Mouse (Mus musculus): ENCODE data around the gene Bcl9l. TPM values are rescaled to one million over a fixed set of nuclear protein-coding genes. Genes with fewer than 3 reads are reported as not detected.

The Bcl9l gene
- 13.3 and 14.9 TPM in 2 replicates for polyA plus RNA-seq (2015; fragmentation: Nextera tagmentation; extraction: Ambion mirVana)

GRCm38 (mm10) chr9:44482552-44482951, at the start of gene Bcl9l:
Gene Bcl9l, plus strand, starts transcription at chr9:44482825.

GRCm38 (mm10) chr9:44440961-44441360, 41.7 kb upstream of the Bcl9l start, which contains the start of gene Foxr1:
Gene Foxr1, minus strand, starts transcription at chr9:44441136.

DNA sequence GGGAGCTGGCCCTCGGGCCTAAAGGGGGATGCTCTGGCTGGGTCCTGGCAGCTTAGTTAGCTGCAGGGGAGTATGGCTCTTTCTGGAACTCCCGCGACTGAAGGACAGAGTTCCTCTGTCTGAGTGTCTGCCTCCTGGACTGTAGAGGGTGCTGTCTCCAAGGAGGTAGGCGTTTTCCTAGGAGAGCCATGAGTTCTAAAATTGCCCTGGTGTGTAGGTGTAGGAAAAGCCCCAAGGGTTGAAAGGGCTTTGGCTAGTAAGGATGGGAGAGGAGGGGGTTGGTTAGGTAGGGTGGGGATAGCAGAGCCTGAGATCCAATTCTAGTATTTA, 27.8 kb upstream of the Bcl9l start, which contains the start of gene Upk2:
Gene Upk2 (minus strand): TSS at position 86 of the 330 bp plus-strand sequence.

Other genes with a start within 250 kb of the Bcl9l start
- 4.2 and 5.2 TPM in 2 replicates for gene Cbl, start 248.8 kb upstream of the Bcl9l start, polyA plus RNA-seq (2015; fragmentation: Nextera tagmentation; extraction: Ambion mirVana)
- not detected in 2 replicates for gene Ccdc153, start 242.1 kb upstream of the Bcl9l start, polyA plus RNA-seq (2015; fragmentation: Nextera tagmentation; extraction: Ambion mirVana)
- gene Pdzd3, start 231.4 kb upstream of the Bcl9l start, polyA plus RNA-seq (2015; fragmentation: Nextera tagmentation; extraction: Ambion mirVana): not detected in 2 replicates
- gene Nlrx1, start 214.2 kb upstream of the Bcl9l start, polyA plus RNA-seq (2015; fragmentation: Nextera tagmentation; extraction: Ambion mirVana): 10.4 and 10.9 TPM in 2 replicates
- 0.38 and 0.58 TPM in 2 replicates for gene Abcg4, start 194.2 kb upstream of the Bcl9l start, polyA plus RNA-seq (2015; fragmentation: Nextera tagmentation; extraction: Ambion mirVana)
- 7.5 and 7.7 TPM in 2 replicates for gene Hinfp, start 177.2 kb upstream of the Bcl9l start, polyA plus RNA-seq (2015; fragmentation: Nextera tagmentation; extraction: Ambion mirVana)
- gene C2cd2l, start 162.5 kb upstream of the Bcl9l start, polyA plus RNA-seq (2015; fragmentation: Nextera tagmentation; extraction: Ambion mirVana): 3.5 and 6.5 TPM in 2 replicates
- gene Dpagt1, start 156.8 kb upstream of the Bcl9l start, polyA plus RNA-seq (2015; fragmentation: Nextera tagmentation; extraction: Ambion mirVana): 19.2 and 20.1 TPM in 2 replicates
- 55.3 and 61.5 TPM in 2 replicates for gene H2afx, start 148.1 kb upstream of the Bcl9l start, polyA plus RNA-seq (2015; fragmentation: Nextera tagmentation; extraction: Ambion mirVana)
- gene Hmbs, start 138.6 kb upstream of the Bcl9l start, polyA plus RNA-seq (2015; fragmentation: Nextera tagmentation; extraction: Ambion mirVana): 44.7 and 48.8 TPM in 2 replicates
- gene Vps11, start 121.2 kb upstream of the Bcl9l start, polyA plus RNA-seq (2015; fragmentation: Nextera tagmentation; extraction: Ambion mirVana): 17.4 and 18.7 TPM in 2 replicates
- gene Hyou1, start 103.3 kb upstream of the Bcl9l start, polyA plus RNA-seq (2015; fragmentation: Nextera tagmentation; extraction: Ambion mirVana): 5.4 and 5.8 TPM in 2 replicates
- gene Slc37a4, start 86.0 kb upstream of the Bcl9l start, polyA plus RNA-seq (2015; fragmentation: Nextera tagmentation; extraction: Ambion mirVana): 57.2 and 57.6 TPM in 2 replicates
- gene Rps25, start 75.7 kb upstream of the Bcl9l start, polyA plus RNA-seq (2015; fragmentation: Nextera tagmentation; extraction: Ambion mirVana): 1,824 and 1,924 TPM in 2 replicates
- 70.1 and 75.2 TPM in 2 replicates for gene Trappc4, start 75.2 kb upstream of the Bcl9l start, polyA plus RNA-seq (2015; fragmentation: Nextera tagmentation; extraction: Ambion mirVana)
- gene Ccdc84, start 64.3 kb upstream of the Bcl9l start, polyA plus RNA-seq (2015; fragmentation: Nextera tagmentation; extraction: Ambion mirVana): 14.7 and 17.9 TPM in 2 replicates
- gene Foxr1, start 41.7 kb upstream of the Bcl9l start, polyA plus RNA-seq (2015; fragmentation: Nextera tagmentation; extraction: Ambion mirVana): not detected in 2 replicates
- gene Upk2, start 27.8 kb upstream of the Bcl9l start, polyA plus RNA-seq (2015; fragmentation: Nextera tagmentation; extraction: Ambion mirVana): 0.16 and 0.22 TPM in 2 replicates
- 0.12 and 0.13 TPM in 2 replicates for gene Cxcr5, start 79.1 kb downstream of the Bcl9l start, polyA plus RNA-seq (2015; fragmentation: Nextera tagmentation; extraction: Ambion mirVana)
- gene Ddx6, start 122.1 kb downstream of the Bcl9l start, polyA plus RNA-seq (2015; fragmentation: Nextera tagmentation; extraction: Ambion mirVana): 8.9 and 9.1 TPM in 2 replicates
- not detected in 2 replicates for gene Treh, start 190.4 kb downstream of the Bcl9l start, polyA plus RNA-seq (2015; fragmentation: Nextera tagmentation; extraction: Ambion mirVana)